Mouse (Mus musculus) bone marrow macrophage, adult 2 months (primary cell): ENCODE data around the gene Slc22a21. TPM values are rescaled to one million over a fixed set of nuclear protein-coding genes. Genes with fewer than 3 reads are reported as not detected.
A peak's percentile ranks its signal among the peaks of the same experiment; 100 is the strongest.
"Not testable (repeated sequence)": the region's sequence is repeated elsewhere in the genome, so short reads cannot be mapped to it uniquely, and the experiment has no call there.

ENCODE experiments used
- H3K27ac ChIP-seq: 2 replicates; pipeline ENCODE4 v1.5.1; 2012; ENCODE audit warnings: low read depth, low read length; ENCODE audit not compliant: insufficient read depth
- H3K4me1 ChIP-seq: 2 replicates; pipeline ENCODE4 v1.6.1; 2012; ENCODE audit warnings: low read length; ENCODE audit not compliant: control insufficient read depth, insufficient read depth
- H3K4me3 ChIP-seq: 2 replicates; pipeline ENCODE4 v1.5.1; 2012; ENCODE audit warnings: mild to moderate bottlenecking, low read length, moderate library complexity; ENCODE audit not compliant: insufficient read depth
- CTCF ChIP-seq: IDR thresholded peaks from 2 replicates; pipeline ENCODE4 v1.5.1; 2012; ENCODE audit warnings: low read depth, mild to moderate bottlenecking, low read length, moderate library complexity
- POLR2A ChIP-seq: IDR thresholded peaks from 2 replicates; pipeline ENCODE4 v1.6.1; 2012; ENCODE audit warnings: mild to moderate bottlenecking, low read depth, low read length, borderline replicate concordance
- polyA plus RNA-seq: library from polyadenylated mRNA; stranded (reverse); fragments of >200 nt; gene quantifications from 2 replicates; pipeline ENCODE4 v1.2.4, GENCODE M21; 2012; ENCODE audit not compliant: missing spikeins, insufficient read depth, insufficient read length

Slc22a21 gene
- polyA plus RNA-seq, 1 experiment, result 10.3 TPM

GRCm38 (mm10) chr11:54002147-54002760 is 22.1 kb upstream of the Slc22a21 start:
- peaks cover 2% of the 10 kb centered on the region for H3K4me1 ChIP-seq
- no peak overlapping the region for H3K27ac ChIP-seq
- TF ChIP-seq POLR2A, result no peak
- peak; percentile 91 for TF ChIP-seq CTCF
- no peak overlapping the region for H3K4me3 ChIP-seq

DNA sequence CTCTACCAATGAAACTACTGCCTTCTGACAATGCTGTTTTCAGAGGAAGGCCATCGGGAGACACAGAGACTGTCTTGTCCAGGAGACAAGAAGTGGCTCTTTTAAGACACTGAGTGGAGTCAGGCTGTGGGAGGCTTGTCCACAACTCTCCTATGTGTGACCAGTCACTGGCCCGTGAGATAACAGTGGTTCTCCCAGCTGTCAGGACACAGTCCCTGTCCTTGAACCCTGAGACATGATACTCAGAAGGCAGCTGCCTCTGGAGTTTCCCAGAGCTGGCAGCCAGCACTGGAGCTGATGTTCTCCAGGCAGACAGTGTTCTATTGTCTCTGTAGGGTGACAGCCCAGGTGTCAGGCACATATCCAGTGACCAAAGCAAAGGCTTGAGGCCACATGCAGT is 17.5 kb upstream of the Slc22a21 start:
- no peak for TF ChIP-seq POLR2A
- no peak for TF ChIP-seq CTCF
- peaks cover 2% of the 10 kb centered on the region for H3K4me1 ChIP-seq

DNA sequence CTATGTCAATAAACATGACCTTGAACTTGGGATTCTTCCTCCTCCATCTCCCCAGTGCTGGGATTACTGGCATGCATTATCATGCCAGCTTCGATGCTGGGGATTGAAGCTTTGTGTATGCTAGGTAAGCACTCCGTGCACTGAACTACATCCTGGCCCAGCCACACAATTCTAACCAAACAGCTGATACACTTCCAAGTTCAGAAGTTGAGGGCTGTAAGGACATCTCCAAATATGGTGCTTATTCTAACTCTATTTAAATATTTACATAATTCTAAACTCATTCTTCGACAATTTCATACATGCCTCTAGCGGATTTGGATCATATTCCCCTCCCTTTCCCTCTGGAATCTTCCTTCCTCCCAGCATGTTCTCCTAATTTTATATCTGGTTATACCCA is 12.1 kb upstream of the Slc22a21 start:
- Histone ChIP-seq H3K4me3 (no peak overlapping the region), H3K4me1 (no peaks in the 10 kb centered on the region), H3K27ac (no peak overlapping the region)
- TF ChIP-seq POLR2A (no peak), CTCF (no peak)

More for the DNA sequence above, 17.5 kb upstream of the Slc22a21 start:
- H3K4me3 ChIP-seq, result no peak overlapping the region
- no peak overlapping the region for H3K27ac ChIP-seq

DNA sequence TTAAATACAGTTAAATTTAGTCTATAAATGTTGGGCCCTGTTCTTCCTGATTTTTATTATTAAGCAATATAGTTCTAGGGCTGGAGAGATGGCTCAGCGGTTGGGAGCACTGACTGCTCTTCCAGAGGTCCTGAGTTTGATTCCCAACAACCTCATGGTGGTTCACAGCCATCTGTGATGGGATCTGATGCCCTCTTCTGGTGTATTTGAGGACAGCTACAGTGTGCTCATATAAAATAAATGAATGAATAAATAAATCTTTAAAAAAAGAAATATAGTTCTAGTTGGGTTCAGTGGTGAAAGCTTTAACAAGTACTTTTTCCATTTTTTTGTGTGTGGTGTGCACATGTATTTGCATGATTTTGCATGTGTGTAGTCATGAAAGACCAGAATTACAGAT is 9.1 kb upstream of the Slc22a21 start:
- TF ChIP-seq POLR2A (no peak), CTCF (peak; percentile 19; the same call in 1 of the 2 replicates)
- Histone ChIP-seq H3K4me3 (no peak overlapping the region), H3K4me1 (no peaks in the 10 kb centered on the region), H3K27ac (no peak overlapping the region)

GRCm38 (mm10) chr11:53988081-53988480 is 7.9 kb upstream of the Slc22a21 start:
- Histone ChIP-seq H3K4me1 (no peaks in the 10 kb centered on the region), H3K4me3 (no peak overlapping the region), H3K27ac (no peak overlapping the region)
- TF ChIP-seq CTCF, result no peak
- no peak for TF ChIP-seq POLR2A

DNA sequence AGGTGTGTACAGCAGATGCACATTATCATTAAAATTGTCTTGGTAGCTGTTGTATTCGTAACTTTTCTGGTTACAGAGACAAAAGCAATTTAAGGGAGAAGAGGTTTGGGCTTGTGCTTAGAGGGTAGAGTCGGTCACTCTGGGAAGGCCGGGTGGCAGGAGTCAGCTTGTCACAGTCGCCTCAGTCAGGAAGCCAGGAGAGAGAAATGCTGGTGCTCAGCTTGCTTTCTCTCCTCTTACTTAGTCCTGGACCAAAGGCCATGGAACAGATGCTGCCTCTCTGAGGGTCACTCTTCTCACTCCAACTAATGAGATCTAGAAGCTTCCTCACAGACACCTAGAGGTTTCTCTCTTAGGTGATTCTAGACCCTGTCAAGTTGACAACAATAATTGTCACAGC is 1.3 kb upstream of the Slc22a21 start:
- H3K4me3 ChIP-seq, result no peak overlapping the region

GRCm38 (mm10) chr11:53979456-53979787 is 710 bp downstream of the Slc22a21 start:
- H3K4me1 ChIP-seq, H3K27ac ChIP-seq: not testable (repeated sequence)
- peak overlapping the region; percentile 76 for H3K4me3 ChIP-seq

More for the DNA sequence above, 1.3 kb upstream of the Slc22a21 start:
- TF ChIP-seq POLR2A (no peak), CTCF (no peak)
- H3K27ac ChIP-seq, result no peak overlapping the region
- H3K4me1 ChIP-seq, result no peaks in the 10 kb centered on the region

- TF ChIP-seq POLR2A (no peak), CTCF (no peak)
- Histone ChIP-seq H3K4me3 (no peak overlapping the region), H3K27ac (no peak overlapping the region), H3K4me1 (no peaks in the 10 kb centered on the region)
Observed at GRCm38 (mm10) chr11:53977672-53978071, 2.5 kb downstream of the Slc22a21 start.

- Histone ChIP-seq H3K4me3 (no peak overlapping the region), H3K27ac (no peak overlapping the region), H3K4me1 (no peaks in the 10 kb centered on the region)
- TF ChIP-seq CTCF, result no peak
- TF ChIP-seq POLR2A, result no peak
Observed at GRCm38 (mm10) chr11:53975559-53975958, 4.6 kb downstream of the Slc22a21 start.

GRCm38 (mm10) chr11:53958984-53959383 is 21.1 kb downstream of the Slc22a21 start:
- TF ChIP-seq CTCF (no peak), POLR2A (no peak)
- Histone ChIP-seq H3K4me1 (peaks cover 8% of the 10 kb centered on the region), H3K27ac (no peak overlapping the region), H3K4me3 (no peak overlapping the region)

GRCm38 (mm10) chr11:53958176-53958575 is 22.0 kb downstream of the Slc22a21 start:
- H3K4me1 ChIP-seq, H3K4me3 ChIP-seq, H3K27ac ChIP-seq: not testable (repeated sequence)
